Comparison of ENCODE assay signal across 8 mouse cellular contexts in genomic region chr6:94640297-94640696, GRCm38 (mm10). TPM values are rescaled to one million over a fixed set of nuclear protein-coding genes. Genes with fewer than 3 reads are reported as not detected.
DNase-seq lines count a peak whose midpoint lies in the region; ATAC-seq lines count a peak whose summit lies in the region.

No protein-coding gene starts in this region.

- no peak overlapping the region for H3K9ac ChIP-seq in heart, embryonic 15.5 days

- peak; percentile 62 for ATAC-seq in cerebellum, adult (ENCODE audit: insufficient number of reproducible peaks, low FRiP score, low TSS enrichment)
- ATAC-seq in heart, embryonic 15.5 days (replicated peaks; ENCODE audit: insufficient number of reproducible peaks, insufficient read depth, low FRiP score, low read depth) = peak; percentile 28; the same call in 1 of the 2 replicates

- H3K36me3 ChIP-seq in heart, embryonic 15.5 days = no peaks in the 10 kb centered on the region

- no peak for DNase-seq in cerebellum, postnatal 4 days (ENCODE audit: low spot score in 2 of 2)
- peak; percentile 85 for DNase-seq in 3134 (ENCODE audit: extremely low read depth, insufficient read length, low spot score)
- peak; percentile 62 to 64 for DNase-seq in cerebellum, postnatal 10 days
- DNase-seq in neural tube, embryonic 10.5 days (ENCODE audit: extremely low spot score, low spot score) = peak; percentile 47
- no peak for DNase-seq in testis, postnatal 14 days (ENCODE audit: low spot score)
- DNase-seq in right cerebral cortex, postnatal 25 days = no peak

- no peak overlapping the region for H3K4me3 ChIP-seq in heart, embryonic 15.5 days

- 37% methylated on average over 7 of the region's 7 CpGs for WGBS in heart, embryonic 15.5 days

- H3K4me2 ChIP-seq in heart, embryonic 15.5 days = no peak overlapping the region

- peaks cover 36% of the 10 kb centered on the region for H3K4me1 ChIP-seq in heart, embryonic 15.5 days (replicated peaks)

- no peak overlapping the region for H3K27ac ChIP-seq in heart, embryonic 15.5 days

- H3K27me3 ChIP-seq in heart, embryonic 15.5 days = no peaks in the 10 kb centered on the region

- H3K9me3 ChIP-seq in heart, embryonic 15.5 days (replicated peaks) = no peaks in the 10 kb centered on the region

RNA-seq across cellular contexts. Expression of gene Lrig1, which starts 59.7 kb away (rescaled TPM):
- polyA plus RNA-seq in heart, embryonic 15.5 days (2015; fragmentation: Nextera tagmentation; extraction: Ambion mirVana) = 8.0 and 12.6 TPM in 2 replicates

Comparison
In these comparisons a context has a peak if more than half of its experiments do, and no peak if none do; other contexts are left out.
1. DNase-seq: peak in 3134 (single experiment), cerebellum, postnatal 10 days (2 of 2) and neural tube, embryonic 10.5 days (single experiment); none in cerebellum, postnatal 4 days (0 of 2), testis, postnatal 14 days (single experiment) and right cerebral cortex, postnatal 25 days (single experiment).